Mouse (Mus musculus) embryonic facial prominence, embryonic 12.5 days (tissue): ENCODE measurements at regions not wholly inside any gene's neighbourhood (a gene's known extent, or its start where the extent isn't known, plus 50 kb on each side); places are given as distances from the start of the nearest gene placed in this dataset.

Experiments
- ATAC-seq: fragments of 200-750 bp; cut with Nextera tagmentation; 2 replicates; pipeline ENCODE4 v1.8.0; 2017; ENCODE audit not compliant: insufficient number of reproducible peaks, insufficient read depth, low FRiP score, low TSS enrichment
- H3K27ac ChIP-seq: fragments of 300-500 bp; sonication (generic); 2 replicates; pipeline ENCODE4 v1.5.1; 2016; ENCODE audit warnings: mild to moderate bottlenecking
- H3K27me3 ChIP-seq: fragments of 300-500 bp; sonication (generic); 2 replicates; pipeline ENCODE4 v1.6.1; 2016; ENCODE audit warnings: mild to moderate bottlenecking, moderate library complexity
- H3K36me3 ChIP-seq: fragments of 300-500 bp; sonication (generic); 2 replicates; pipeline ENCODE4 v1.6.1; 2016; ENCODE audit warnings: mild to moderate bottlenecking
- H3K4me1 ChIP-seq: fragments of 300-500 bp; sonication (generic); 2 replicates; pipeline ENCODE4 v1.6.1; 2016
- H3K4me2 ChIP-seq: fragments of 300-500 bp; sonication (generic); replicated peaks from 2 replicates; pipeline ENCODE4 v1.6.1; 2016; ENCODE audit warnings: mild to moderate bottlenecking, moderate library complexity
- H3K4me3 ChIP-seq: fragments of 300-500 bp; sonication (generic); 2 replicates; pipeline ENCODE4 v1.5.1; 2016; ENCODE audit warnings: mild to moderate bottlenecking
- H3K9ac ChIP-seq: fragments of 300-500 bp; sonication (generic); 2 replicates; pipeline ENCODE4 v1.6.1; 2016; ENCODE audit warnings: mild to moderate bottlenecking, moderate library complexity
- H3K9me3 ChIP-seq: fragments of 300-500 bp; sonication (generic); 2 replicates; pipeline ENCODE4 v1.6.1; 2016; ENCODE audit warnings: mild to moderate bottlenecking, moderate library complexity
- WGBS: fragments of 180-500 bp; shearing (Covaris S2); methylation state at CpG from one replicate; pipeline ENCODE4 v1.1.7; 2016; 5-methylcytosine and 5-hydroxymethylcytosine counted together

DNA sequence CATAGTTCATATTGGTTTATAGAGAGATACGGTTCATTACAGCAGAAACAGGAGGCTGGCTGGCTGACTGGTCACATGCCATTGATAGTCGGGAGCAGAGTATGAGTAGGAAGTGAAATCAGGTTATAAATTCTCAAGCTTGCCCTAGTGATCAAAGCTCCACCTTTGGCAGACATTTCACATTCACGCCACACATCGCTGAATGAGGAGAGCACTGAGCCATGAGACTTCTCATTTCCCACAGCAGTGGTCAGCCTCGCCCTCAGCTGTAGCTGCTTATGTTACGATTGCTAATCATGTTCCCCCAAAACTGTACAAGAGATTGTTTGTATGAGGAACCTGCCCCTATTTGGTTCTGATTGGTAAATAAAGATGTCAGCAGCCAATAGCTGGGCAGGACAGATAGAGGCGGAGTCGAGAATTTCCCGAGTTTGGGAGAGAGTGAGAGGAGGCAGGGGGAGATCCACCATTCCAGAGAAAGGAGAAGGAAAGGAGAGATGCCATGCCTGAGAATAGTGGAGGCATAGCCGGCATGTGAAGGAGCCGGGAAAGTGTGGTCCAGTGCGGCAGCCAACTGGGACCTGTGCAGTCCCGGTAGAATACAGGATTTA, 333.5 kb downstream of the Phf3 start:
- no peaks in the 10 kb centered on the region for H3K36me3 ChIP-seq
- H3K9me3 ChIP-seq = no peaks in the 10 kb centered on the region
- WGBS = 87% methylated on average over 13 of the region's 13 CpGs
- no peak overlapping the region for H3K9ac ChIP-seq
- no peak overlapping the region for H3K27ac ChIP-seq
- no peak for ATAC-seq
- no peak overlapping the region for H3K4me3 ChIP-seq
- H3K4me1 ChIP-seq = peaks cover 9% of the 10 kb centered on the region; the same call in 1 of the 2 replicates
- no peaks in the 10 kb centered on the region for H3K27me3 ChIP-seq
- no peak overlapping the region for H3K4me2 ChIP-seq

DNA sequence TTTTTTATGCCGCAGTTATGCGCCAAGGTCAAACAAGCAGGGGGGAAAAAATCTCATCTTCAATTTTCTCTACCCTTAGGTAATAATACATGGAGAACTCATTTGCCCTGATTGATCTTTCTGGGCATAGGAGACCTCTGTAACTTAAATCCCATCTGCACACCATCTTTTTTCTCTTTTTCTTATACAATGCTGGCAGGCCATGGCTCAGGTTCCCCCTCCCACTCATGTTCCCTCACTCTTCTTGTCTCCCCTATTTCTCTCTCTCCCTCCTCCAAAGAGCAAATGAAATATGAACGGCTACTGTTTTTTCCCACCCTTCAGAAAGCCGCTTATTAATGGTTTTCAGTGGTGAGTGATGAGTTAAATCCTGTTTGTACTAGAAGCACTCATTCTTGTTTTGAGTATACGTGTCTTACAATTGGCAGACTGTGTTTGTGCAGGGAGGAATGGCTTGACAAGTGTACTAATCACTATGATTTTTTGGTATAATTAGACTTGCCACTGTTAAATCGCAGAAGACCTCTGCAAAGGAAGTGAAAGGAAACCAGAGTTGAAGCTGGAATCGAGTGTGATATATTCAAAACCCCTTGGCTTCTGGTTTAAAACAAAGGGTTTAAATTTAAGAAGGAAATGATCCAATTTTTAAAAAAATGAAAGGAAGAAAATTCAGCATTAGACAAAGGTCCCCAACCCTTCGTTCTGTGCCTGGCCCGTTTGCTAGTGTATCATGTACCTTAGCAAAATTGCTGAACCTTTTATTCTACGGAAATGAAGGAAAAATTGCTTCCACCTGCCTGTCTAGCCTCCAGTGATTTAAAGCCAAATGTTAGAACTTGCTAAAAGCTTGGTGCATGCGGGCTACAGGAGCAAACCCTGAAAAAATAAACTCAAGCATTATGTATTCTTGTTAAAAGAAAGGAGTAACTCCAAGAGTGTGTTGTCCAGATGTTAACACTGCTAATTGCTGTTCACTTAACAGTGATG, 336.4 kb downstream of the Phf3 start:
- Histone ChIP-seq H3K27me3 (no peaks in the 10 kb centered on the region), H3K4me3 (no peak overlapping the region), H3K9me3 (no peaks in the 10 kb centered on the region), H3K9ac (no peak overlapping the region), H3K36me3 (no peaks in the 10 kb centered on the region), H3K4me1 (peaks cover 9% of the 10 kb centered on the region; the same call in 1 of the 2 replicates), H3K27ac (peak overlapping the region; percentile 47; the same call in 1 of the 2 replicates), H3K4me2 (peak overlapping the region; percentile 30)
- no peak for ATAC-seq
- WGBS = 20% methylated on average over 11 of the region's 11 CpGs

DNA sequence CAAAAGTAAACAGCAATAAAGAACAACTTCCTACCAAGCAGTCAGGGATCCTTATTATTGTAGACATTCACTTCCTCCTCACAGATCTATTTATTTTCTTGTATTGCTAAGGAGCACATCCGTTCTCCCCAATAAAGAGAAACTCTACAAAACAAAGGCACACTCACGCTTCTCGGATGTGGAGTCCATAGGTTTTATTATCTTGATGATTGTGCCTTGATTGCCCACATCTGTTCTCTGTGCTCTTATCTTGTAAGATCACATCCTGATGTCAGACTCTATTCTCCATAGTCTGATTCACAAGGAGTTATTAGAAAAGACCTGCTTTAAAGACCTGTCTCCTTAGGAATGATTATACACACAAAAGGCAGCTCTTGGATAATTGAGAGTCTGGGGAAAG, 356.4 kb downstream of the Phf3 start:
- Histone ChIP-seq H3K4me3 (no peak overlapping the region), H3K9ac (no peak overlapping the region), H3K4me2 (no peak overlapping the region), H3K27me3 (no peaks in the 10 kb centered on the region), H3K36me3 (no peaks in the 10 kb centered on the region), H3K4me1 (no peaks in the 10 kb centered on the region), H3K9me3 (no peaks in the 10 kb centered on the region), H3K27ac (no peak overlapping the region)
- no peak for ATAC-seq
- 69% methylated on average over 3 of the region's 3 CpGs for WGBS

DNA sequence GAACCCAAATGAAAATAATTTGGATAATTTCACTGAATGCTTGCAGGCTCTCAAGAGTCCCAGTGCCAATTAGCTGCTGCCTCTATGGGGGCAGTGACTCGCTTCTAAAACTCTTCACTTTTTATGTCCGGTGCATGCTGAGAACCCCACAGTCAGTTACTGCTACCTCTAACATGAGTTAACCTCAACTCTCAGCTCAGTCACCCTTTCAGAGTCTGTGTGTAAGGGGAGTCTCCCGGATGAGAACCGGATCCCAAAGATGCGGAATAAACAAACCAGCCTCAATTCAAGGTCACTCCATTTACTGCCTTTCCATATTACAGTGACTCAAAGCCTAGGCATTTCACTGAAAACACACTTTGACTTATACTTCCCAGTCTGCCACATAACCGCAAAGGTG, 357.9 kb downstream of the Phf3 start:
- no peak for ATAC-seq
- no peaks in the 10 kb centered on the region for H3K27me3 ChIP-seq
- H3K9me3 ChIP-seq = no peaks in the 10 kb centered on the region
- no peaks in the 10 kb centered on the region for H3K36me3 ChIP-seq
- H3K9ac ChIP-seq = no peak overlapping the region
- no peaks in the 10 kb centered on the region for H3K4me1 ChIP-seq
- H3K27ac ChIP-seq = no peak overlapping the region
- H3K4me3 ChIP-seq = no peak overlapping the region
- 86% methylated on average over 6 of the region's 6 CpGs for WGBS
- no peak overlapping the region for H3K4me2 ChIP-seq

DNA sequence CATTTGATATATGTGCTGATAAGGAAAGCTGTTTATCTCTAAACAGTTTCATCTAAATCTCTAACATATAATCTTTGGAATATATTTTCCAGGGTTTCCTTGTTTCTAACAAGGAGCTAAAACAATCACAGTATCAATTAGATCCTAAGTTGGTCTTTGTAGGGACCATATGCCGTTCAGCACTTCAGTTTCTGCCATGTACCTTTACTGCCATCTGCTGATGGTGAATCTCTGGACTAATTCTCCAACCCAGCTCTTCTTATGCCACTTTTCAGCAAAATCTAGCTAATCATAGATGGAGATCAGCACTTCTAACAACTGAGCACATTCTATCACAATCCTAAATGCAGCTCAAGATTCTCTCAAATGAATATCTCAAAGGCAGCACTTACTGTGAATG, 370.5 kb downstream of the Phf3 start:
- H3K9me3 ChIP-seq = no peaks in the 10 kb centered on the region
- ATAC-seq = no peak
- no peaks in the 10 kb centered on the region for H3K36me3 ChIP-seq
- H3K4me1 ChIP-seq = no peaks in the 10 kb centered on the region
- 42% methylated on average over 1 of the region's 1 CpGs for WGBS
- H3K27me3 ChIP-seq = no peaks in the 10 kb centered on the region
- no peak overlapping the region for H3K4me2 ChIP-seq
- H3K4me3 ChIP-seq = no peak overlapping the region
- no peak overlapping the region for H3K9ac ChIP-seq
- H3K27ac ChIP-seq = no peak overlapping the region

DNA sequence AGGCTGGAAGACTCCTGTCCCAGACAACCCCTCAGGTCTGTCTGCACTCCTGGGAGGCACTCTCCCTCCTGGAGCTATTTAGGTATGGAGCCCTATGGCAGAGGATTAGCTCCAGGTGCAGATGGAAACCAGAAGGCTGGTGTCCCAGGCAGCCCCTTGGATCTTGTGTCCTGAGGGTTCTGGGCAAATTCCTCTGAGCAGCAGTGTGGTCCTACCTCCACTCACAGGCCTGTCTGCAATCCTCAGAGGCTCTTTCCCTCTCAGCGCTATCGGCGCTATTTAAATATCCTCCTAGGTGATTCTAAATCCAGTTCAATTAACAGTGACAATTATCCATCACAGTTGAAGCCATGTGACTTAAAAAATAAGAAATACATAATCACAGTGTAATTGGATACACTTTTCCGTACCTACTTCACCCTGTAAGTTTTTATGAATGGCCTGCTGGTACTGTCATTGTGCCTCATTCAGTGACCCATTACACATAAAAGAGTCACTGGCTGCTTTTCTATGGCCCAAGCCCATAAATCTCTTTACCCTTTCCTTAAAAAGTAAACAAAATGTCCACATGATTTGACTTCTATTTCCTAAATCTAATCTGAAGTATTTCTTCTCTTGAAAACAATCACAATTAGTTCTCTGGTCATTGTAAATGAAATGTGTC, 413.3 kb downstream of the Phf3 start:
- Histone ChIP-seq H3K9ac (no peak overlapping the region), H3K36me3 (no peaks in the 10 kb centered on the region), H3K4me1 (no peaks in the 10 kb centered on the region), H3K9me3 (no peaks in the 10 kb centered on the region), H3K4me2 (no peak overlapping the region), H3K4me3 (no peak overlapping the region), H3K27me3 (no peaks in the 10 kb centered on the region), H3K27ac (no peak overlapping the region)
- 79% methylated on average over 4 of the region's 4 CpGs for WGBS
- ATAC-seq = no peak

DNA sequence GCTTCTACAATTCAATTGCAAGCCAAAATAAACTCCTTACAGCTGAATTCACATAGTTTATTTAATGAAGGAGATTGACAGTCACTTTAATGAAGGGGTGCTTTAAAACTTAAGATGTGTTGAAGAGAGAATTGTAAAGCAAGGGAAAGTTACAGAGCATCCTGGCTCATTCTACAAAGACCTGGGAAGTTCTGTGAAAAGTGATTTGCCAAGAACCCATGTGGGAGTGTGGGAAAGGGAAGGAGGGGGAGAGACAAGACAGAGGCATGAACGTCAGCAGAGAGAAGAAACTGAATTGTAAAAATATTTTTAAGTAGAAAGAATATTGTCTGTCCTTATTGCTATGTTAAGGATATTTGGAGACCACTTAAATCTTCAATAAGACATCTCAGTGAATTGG, 435.8 kb downstream of the Phf3 start:
- H3K9ac ChIP-seq = no peak overlapping the region
- no peak overlapping the region for H3K4me2 ChIP-seq
- no peak for ATAC-seq
- no peaks in the 10 kb centered on the region for H3K36me3 ChIP-seq
- H3K4me3 ChIP-seq = no peak overlapping the region
- no peaks in the 10 kb centered on the region for H3K4me1 ChIP-seq
- no peaks in the 10 kb centered on the region for H3K9me3 ChIP-seq
- no peaks in the 10 kb centered on the region for H3K27me3 ChIP-seq
- no peak overlapping the region for H3K27ac ChIP-seq
- 72% methylated on average over 1 of the region's 1 CpGs for WGBS

DNA sequence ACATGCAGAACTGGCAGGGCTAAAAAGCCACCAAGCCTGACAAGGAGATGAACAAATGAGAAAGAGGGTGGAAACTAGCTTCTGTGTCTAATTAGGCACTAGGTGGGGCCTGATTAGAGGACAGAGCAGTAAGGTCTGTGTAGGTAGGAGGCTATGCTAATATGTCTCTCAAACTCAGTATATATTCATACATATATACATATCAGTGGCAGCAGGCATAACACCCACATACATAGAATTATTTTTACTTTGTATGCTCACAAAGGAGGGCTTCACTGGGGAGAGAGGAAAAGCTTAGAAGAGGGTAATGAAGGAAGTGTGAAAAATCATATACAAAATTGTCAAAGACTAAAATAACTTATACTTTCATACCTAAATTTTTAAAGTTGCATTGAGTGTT, 457.1 kb downstream of the Phf3 start:
- Histone ChIP-seq H3K27me3 (no peaks in the 10 kb centered on the region), H3K36me3 (no peaks in the 10 kb centered on the region), H3K4me2 (no peak overlapping the region), H3K9ac (no peak overlapping the region), H3K9me3 (no peaks in the 10 kb centered on the region), H3K4me3 (no peak overlapping the region), H3K27ac (no peak overlapping the region), H3K4me1 (no peaks in the 10 kb centered on the region)
- no peak for ATAC-seq

DNA sequence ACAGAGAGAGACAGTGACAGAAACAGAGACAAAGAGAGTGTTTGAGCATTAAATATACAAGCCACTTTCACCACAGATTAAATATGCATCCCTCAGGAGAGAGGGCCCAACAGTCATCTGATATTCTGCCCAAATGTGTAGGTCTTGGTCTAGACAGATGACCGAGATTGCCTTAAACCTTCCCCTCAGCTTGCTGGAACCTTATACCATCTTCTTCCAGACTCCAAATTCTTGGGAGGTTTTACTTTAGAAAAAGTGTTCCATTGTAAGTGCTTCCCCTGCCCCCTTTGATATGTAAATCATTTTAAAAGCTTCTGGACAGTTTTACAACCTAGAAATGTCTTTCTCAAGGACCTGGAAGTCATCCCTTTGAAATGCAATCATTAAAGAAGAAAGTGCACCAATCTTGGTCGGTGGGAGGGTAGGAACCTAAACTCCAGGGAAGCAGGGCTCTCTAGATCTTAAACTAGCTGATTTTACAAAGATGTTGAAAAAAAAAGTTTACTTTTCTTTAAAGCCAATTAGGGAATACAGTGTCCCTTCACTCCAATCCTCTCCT, 458.8 kb downstream of the Phf3 start:
- WGBS = 38% methylated on average over 2 of the region's 2 CpGs
- H3K9ac ChIP-seq = no peak overlapping the region
- H3K4me1 ChIP-seq = no peaks in the 10 kb centered on the region

More for the DNA sequence above, 458.8 kb downstream of the Phf3 start:
- Histone ChIP-seq H3K4me2 (no peak overlapping the region), H3K36me3 (no peaks in the 10 kb centered on the region), H3K9me3 (no peaks in the 10 kb centered on the region), H3K27ac (no peak overlapping the region), H3K27me3 (no peaks in the 10 kb centered on the region), H3K4me3 (no peak overlapping the region)
- no peak for ATAC-seq
